ENCODE assay signal across 8 mouse cellular contexts in the genomic region with DNA sequence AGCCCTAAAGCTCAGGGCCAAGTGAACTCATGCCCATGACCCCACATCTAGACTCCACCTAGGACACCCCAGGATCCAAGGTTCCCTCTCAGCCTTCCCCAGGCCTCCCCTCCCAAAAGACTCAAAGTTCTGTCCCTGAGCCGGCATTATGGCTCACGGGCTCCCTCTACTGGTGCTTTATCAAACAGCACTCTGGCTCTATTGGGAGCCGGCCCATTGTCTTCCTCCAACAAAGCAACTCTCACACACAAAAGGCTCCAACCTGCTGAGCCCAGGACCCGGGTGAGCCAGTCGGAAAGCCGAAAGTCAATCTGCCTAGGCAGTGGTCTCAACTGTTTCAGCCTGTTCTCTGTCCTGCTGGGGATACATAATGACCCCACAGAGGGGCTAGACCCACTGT. TPM values are rescaled to one million over a fixed set of nuclear protein-coding genes. Genes with fewer than 3 reads are reported as not detected.
DNase-seq lines count a peak whose midpoint lies in the region; ATAC-seq and TF ChIP-seq lines count a peak whose summit lies in the region.

No protein-coding gene starts in this region.

- H3K27ac ChIP-seq in testis, adult 2 months (ENCODE audit: control insufficient read depth, insufficient read depth, low read depth, low read length) = no peak overlapping the region
- H3K27ac ChIP-seq in intestine, embryonic 14.5 days (ENCODE audit: low read depth) = no peak overlapping the region
- H3K27ac ChIP-seq in midbrain, embryonic 12.5 days (replicated peaks) = peak overlapping the region; percentile 76

- no peaks in the 10 kb centered on the region for H3K9me3 ChIP-seq in intestine, embryonic 14.5 days (ENCODE audit: control insufficient read depth, low read length)
- no peaks in the 10 kb centered on the region for H3K9me3 ChIP-seq in midbrain, embryonic 12.5 days

- 1% methylated on average over 6 of the region's 6 CpGs for WGBS in intestine, embryonic 14.5 days
- WGBS in midbrain, embryonic 12.5 days = under 1% methylated on average over 6 of the region's 6 CpGs

- H3K27me3 ChIP-seq in testis, adult 2 months (ENCODE audit: control insufficient read depth, insufficient read depth, low read length) = no peaks in the 10 kb centered on the region
- no peaks in the 10 kb centered on the region for H3K27me3 ChIP-seq in intestine, embryonic 14.5 days (replicated peaks; ENCODE audit: control insufficient read depth, insufficient read depth, low read length)
- H3K27me3 ChIP-seq in midbrain, embryonic 12.5 days = 0 out of 2 replicates have a peak, but pooled peaks cover 5% of the 10 kb centered on the region

- TF ChIP-seq POLR2A in testis, adult 2 months (IDR thresholded peaks at IDR 0.05; ENCODE audit: control insufficient read depth, low read depth, low read length) = no peak

- no peak overlapping the region for H3K9ac ChIP-seq in intestine, embryonic 14.5 days (ENCODE audit: low read length)
- peak overlapping the region; percentile 43; the same call in 1 of the 2 replicates for H3K9ac ChIP-seq in midbrain, embryonic 12.5 days (replicated peaks)

- ATAC-seq in intestine, embryonic 14.5 days (replicated peaks; ENCODE audit: low FRiP score, low TSS enrichment, low read depth) = peak; percentile 57; the same call in 1 of the 2 replicates
- ATAC-seq in midbrain, embryonic 12.5 days (ENCODE audit: low FRiP score, low read depth) = peak; percentile 64

- H3K36me3 ChIP-seq in testis, adult 2 months (ENCODE audit: control insufficient read depth, insufficient read depth, low read length) = no peaks in the 10 kb centered on the region
- no peaks in the 10 kb centered on the region for H3K36me3 ChIP-seq in intestine, embryonic 14.5 days (ENCODE audit: control insufficient read depth, insufficient read depth, low read length)
- H3K36me3 ChIP-seq in midbrain, embryonic 12.5 days = no peaks in the 10 kb centered on the region

- DNase-seq in testis, postnatal 14 days (ENCODE audit: low spot score) = no peak
- peak; percentile 85 to 89 for DNase-seq in cerebellum, postnatal 10 days
- peak; percentile 51 to 72 for DNase-seq in frontal cortex, postnatal 25 days (ENCODE audit: low spot score in 2 of 2)
- DNase-seq in intestine, embryonic 14.5 days (ENCODE audit: low spot score) = peak; percentile 92
- peak; percentile 61 to 70 for DNase-seq in left cerebral cortex, postnatal 14 days (ENCODE audit: low spot score in 2 of 2)
- peak; percentile 65 to 80 for DNase-seq in spleen, postnatal 10 days (ENCODE audit: low spot score in 2 of 2)

- intact Hi-C loops in left cerebral cortex, postnatal 14 days (cut with DNase I) = no loop called here

- no peak overlapping the region for H3K4me3 ChIP-seq in testis, adult 2 months (ENCODE audit: control insufficient read depth, low read depth, low read length)
- H3K4me3 ChIP-seq in intestine, embryonic 14.5 days (ENCODE audit: low read depth, low read length) = no peak overlapping the region
- H3K4me3 ChIP-seq in midbrain, embryonic 12.5 days = no peak overlapping the region

- no peak overlapping the region for H3K4me2 ChIP-seq in intestine, embryonic 14.5 days (ENCODE audit: low read length)
- peak overlapping the region; percentile 32; the same call in 1 of the 2 replicates for H3K4me2 ChIP-seq in midbrain, embryonic 12.5 days (replicated peaks)

- H3K4me1 ChIP-seq in testis, adult 2 months (ENCODE audit: control insufficient read depth, insufficient read depth, low read length) = peaks cover 2% of the 10 kb centered on the region; the same call in 1 of the 2 replicates
- no peaks in the 10 kb centered on the region; the same call in 1 of the 2 replicates for H3K4me1 ChIP-seq in intestine, embryonic 14.5 days (replicated peaks; ENCODE audit: control insufficient read depth, insufficient read depth, low read length)
- H3K4me1 ChIP-seq in midbrain, embryonic 12.5 days = peaks cover 39% of the 10 kb centered on the region

- TF ChIP-seq CTCF in testis, adult 2 months (IDR thresholded peaks at IDR 0.05; ENCODE audit: control insufficient read depth, insufficient read depth, insufficient replicate concordance, low read depth, low read length) = peak; percentile 75

RNA-seq across cellular contexts. Expression of gene Gins2, which starts 29.0 kb away (rescaled TPM):
- polyA plus RNA-seq in testis, adult 2 months (2012; rRNA removed) = 26.9 and 32.1 TPM in 2 replicates
- 121 and 122 TPM in 2 replicates for polyA plus RNA-seq in intestine, embryonic 14.5 days (2014; fragmentation: Nextera tagmentation; extraction: Ambion mirVana)
- total RNA-seq in left cerebral cortex, postnatal 14 days (2021) = 1 to 10 TPM; 1.2 to 1.4 TPM
- 73.7 and 84.8 TPM in 2 replicates for polyA plus RNA-seq in midbrain, embryonic 12.5 days (2016; fragmentation: Nextera tagmentation; extraction: Ambion mirVana)

RNA-seq across cellular contexts. Expression of gene 1190005I06Rik, which starts 29.3 kb away (rescaled TPM):
- 10.4 and 10.9 TPM in 2 replicates for polyA plus RNA-seq in testis, adult 2 months (2012; rRNA removed)
- polyA plus RNA-seq in intestine, embryonic 14.5 days (2014; fragmentation: Nextera tagmentation; extraction: Ambion mirVana) = 1.6 and 2.8 TPM in 2 replicates
- total RNA-seq in left cerebral cortex, postnatal 14 days (2021) = 1 to 10 TPM; 5.7 to 6.7 TPM
- 5.2 and 5.7 TPM in 2 replicates for polyA plus RNA-seq in midbrain, embryonic 12.5 days (2016; fragmentation: Nextera tagmentation; extraction: Ambion mirVana)

RNA-seq across cellular contexts. Expression of gene Gm27021, which starts 49.8 kb away (rescaled TPM):
- polyA plus RNA-seq in testis, adult 2 months (2012; rRNA removed) = 0.57 and 0.59 TPM in 2 replicates
- polyA plus RNA-seq in intestine, embryonic 14.5 days (2014; fragmentation: Nextera tagmentation; extraction: Ambion mirVana) = 0.62 and 1.7 TPM in 2 replicates
- total RNA-seq in left cerebral cortex, postnatal 14 days (2021) = not detected
- polyA plus RNA-seq in midbrain, embryonic 12.5 days (2016; fragmentation: Nextera tagmentation; extraction: Ambion mirVana) = 2.1 and 3.0 TPM in 2 replicates

RNA-seq across cellular contexts. Expression of gene Cox4i1, which starts 49.9 kb away (rescaled TPM):
- 803 and 957 TPM in 2 replicates for polyA plus RNA-seq in testis, adult 2 months (2012; rRNA removed)
- 1,269 and 1,281 TPM in 2 replicates for polyA plus RNA-seq in intestine, embryonic 14.5 days (2014; fragmentation: Nextera tagmentation; extraction: Ambion mirVana)
- total RNA-seq in left cerebral cortex, postnatal 14 days (2021) = 1,000 to 10,000 TPM; 1,181 to 1,191 TPM
- 895 and 905 TPM in 2 replicates for polyA plus RNA-seq in midbrain, embryonic 12.5 days (2016; fragmentation: Nextera tagmentation; extraction: Ambion mirVana)

RNA-seq across cellular contexts. Expression of gene Emc8, which starts 50.3 kb away (rescaled TPM):
- 29.4 and 38.1 TPM in 2 replicates for polyA plus RNA-seq in testis, adult 2 months (2012; rRNA removed)
- 290 and 294 TPM in 2 replicates for polyA plus RNA-seq in intestine, embryonic 14.5 days (2014; fragmentation: Nextera tagmentation; extraction: Ambion mirVana)
- 10 to 100 TPM; 72.6 to 78.6 TPM for total RNA-seq in left cerebral cortex, postnatal 14 days (2021)
- 215 and 235 TPM in 2 replicates for polyA plus RNA-seq in midbrain, embryonic 12.5 days (2016; fragmentation: Nextera tagmentation; extraction: Ambion mirVana)
